Mouse (Mus musculus) stomach, postnatal 0 days (tissue): ENCODE data around the gene Plk2.

Source experiments
- CTCF ChIP-seq: IDR thresholded peaks from 2 replicates; pipeline ENCODE4 v1.5.1; 2016; ENCODE audit warnings: antibody characterized with exemption, low read depth, mild to moderate bottlenecking, moderate library complexity
- EP300 ChIP-seq: optimal IDR thresholded peaks from 2 replicates; pipeline ENCODE3; 2016; ENCODE audit warnings: antibody characterized with exemption

DNA sequence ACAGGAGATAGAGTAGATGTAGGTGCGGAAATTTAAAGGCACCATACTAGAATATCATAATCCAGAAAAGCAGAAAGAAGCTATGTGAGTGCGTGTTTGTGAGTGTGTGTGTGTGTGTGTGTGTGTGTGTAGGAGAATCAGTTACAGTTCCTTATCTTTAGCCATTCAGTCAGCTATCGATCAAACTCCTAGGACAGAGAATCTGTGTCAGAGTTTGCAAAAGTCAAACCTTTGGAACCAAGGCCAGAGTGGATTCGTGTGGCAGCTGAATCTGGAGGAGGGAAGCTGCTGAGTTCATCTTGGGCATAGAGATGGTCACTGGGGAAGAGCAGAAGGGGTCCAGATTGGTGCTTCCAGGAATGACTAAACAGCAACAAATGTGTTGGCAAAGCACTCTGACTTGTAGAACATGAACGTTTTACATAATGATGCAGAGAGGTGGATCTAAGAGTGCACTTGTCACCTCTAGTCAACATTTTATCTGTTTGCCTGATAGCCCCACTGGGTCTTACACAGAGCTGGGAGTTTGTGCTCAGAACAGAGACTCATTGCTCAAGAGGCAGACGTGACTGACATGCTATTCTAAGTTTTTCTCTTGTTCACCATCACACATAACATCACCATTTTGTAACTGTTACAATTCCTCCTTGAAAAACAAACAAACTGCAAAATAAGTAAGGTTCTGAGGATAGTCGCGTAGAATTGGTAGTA is 30.8 kb downstream of the Plk2 start:
- TF ChIP-seq CTCF (no peak), EP300 (no peak)
